Mouse (Mus musculus): ENCODE data around the gene Ppp6r2.

Ppp6r2 gene

GRCm38 (mm10) chr15:89314511-89315189 is 103.3 kb downstream of the Ppp6r2 start:
- DNase-seq = peak; percentile 31

GRCm38 (mm10) chr15:89315190-89315731 is 103.9 kb downstream of the Ppp6r2 start, which contains the start of gene Sbf1:
Gene Sbf1, minus strand, starts transcription at chr15:89315311.
- DNase-seq = peak; percentile 97

- DNase-seq = no peak
Measured at GRCm38 (mm10) chr15:89316146-89316545, 104.8 kb downstream of the Ppp6r2 start.

GRCm38 (mm10) chr15:89321264-89321663 is 109.9 kb downstream of the Ppp6r2 start:
- DNase-seq = no peak

GRCm38 (mm10) chr15:89322670-89323522 is 111.5 kb downstream of the Ppp6r2 start, which contains the start of gene Adm2:
Gene Adm2, plus strand, starts transcription at chr15:89322720.
- DNase-seq = no peak

- no peak for DNase-seq
Measured at GRCm38 (mm10) chr15:89323656-89324055, 112.3 kb downstream of the Ppp6r2 start.

GRCm38 (mm10) chr15:89326441-89326840 is 115.1 kb downstream of the Ppp6r2 start:
- no peak for DNase-seq

- no peak for DNase-seq
Measured at GRCm38 (mm10) chr15:89334271-89334670, 122.9 kb downstream of the Ppp6r2 start, which contains the start of gene Miox. Gene Miox, plus strand, starts transcription at chr15:89334398.

- no peak for DNase-seq
Measured at GRCm38 (mm10) chr15:89334774-89335537, 123.6 kb downstream of the Ppp6r2 start.

GRCm38 (mm10) chr15:89336422-89336821 is 125.1 kb downstream of the Ppp6r2 start:
- DNase-seq = no peak

Data from right cerebral cortex, postnatal 25 days (tissue).